Mouse (Mus musculus) megakaryocyte-erythroid progenitor cell, adult 5-6 weeks (primary cell): ENCODE results near the gene Gimap1. TPM values are rescaled to one million over a fixed set of nuclear protein-coding genes. Genes with fewer than 3 reads are reported as not detected.

Experiments used
- ATAC-seq: replicated peaks from 2 replicates; pipeline ENCODE4 v1.8.0; 2016; ENCODE audit warnings: mild to moderate bottlenecking, inconsistent platforms; ENCODE audit not compliant: severe bottlenecking, poor library complexity, low FRiP score, low TSS enrichment
- total RNA-seq, 2 experiments: library from RNA; stranded (forward) in 1 of 2; stranded (reverse) in 1 of 2; fragments of 200-1000, 215-1000 nt in 1 of 2; fragments of >200 nt in 1 of 2; fragmentation: Nextera tagmentation in 1 of 2; gene quantifications; 2 replicates each; pipeline ENCODE4 v1.2.3; 2014 to 2017

The Gimap1 gene
- total RNA-seq, 2 experiments from 2014 or later, result 4.8 to 10.8 TPM

GRCm38 (mm10) chr6:48737053-48737452 lies 1.8 kb upstream of the Gimap1 start:
- ATAC-seq, result no peak

- no peak for ATAC-seq
Measured at GRCm38 (mm10) chr6:48737688-48738087, 1.2 kb upstream of the Gimap1 start.

- ATAC-seq, result no peak
Measured at GRCm38 (mm10) chr6:48739780-48740055, 864 bp downstream of the Gimap1 start.

- ATAC-seq, result no peak
Measured at GRCm38 (mm10) chr6:48740501-48741169, 1.8 kb downstream of the Gimap1 start.

- ATAC-seq, result no peak
Measured at GRCm38 (mm10) chr6:48741273-48741672, 2.4 kb downstream of the Gimap1 start.

- ATAC-seq, result no peak
Measured at GRCm38 (mm10) chr6:48741711-48742206, 2.9 kb downstream of the Gimap1 start.

GRCm38 (mm10) chr6:48742422-48743351 lies 3.8 kb downstream of the Gimap1 start:
- ATAC-seq, result no peak

- ATAC-seq, result no peak
Measured at GRCm38 (mm10) chr6:48745490-48745889, 6.6 kb downstream of the Gimap1 start.

GRCm38 (mm10) chr6:48745959-48746889 lies 7.4 kb downstream of the Gimap1 start, which contains the start of gene Gimap5:
Gene Gimap5 (plus strand): TSS chr6:48746197.
- ATAC-seq, result peak; percentile 87

GRCm38 (mm10) chr6:48747091-48747966 lies 8.5 kb downstream of the Gimap1 start:
- 0 out of 2 replicates have a peak, but pooled peaks have one; percentile 45 for ATAC-seq

- ATAC-seq, result no peak
Measured at GRCm38 (mm10) chr6:48763567-48764270, 24.9 kb downstream of the Gimap1 start.

GRCm38 (mm10) chr6:48764496-48764895 lies 25.6 kb downstream of the Gimap1 start:
- no peak for ATAC-seq

- no peak for ATAC-seq
Measured at GRCm38 (mm10) chr6:48768178-48768869, 29.5 kb downstream of the Gimap1 start.

GRCm38 (mm10) chr6:48768933-48769332 lies 30.1 kb downstream of the Gimap1 start:
- ATAC-seq, result no peak

- no peak for ATAC-seq
Measured at GRCm38 (mm10) chr6:48770696-48771095, 31.8 kb downstream of the Gimap1 start, which contains the start of gene Gimap3. Gene Gimap3 (minus strand): TSS chr6:48770851.

GRCm38 (mm10) chr6:48772030-48772429 lies 33.2 kb downstream of the Gimap1 start:
- ATAC-seq, result peak; percentile 89

- no peak for ATAC-seq
Measured at GRCm38 (mm10) chr6:48784406-48784805, 45.6 kb downstream of the Gimap1 start.
